Mouse (Mus musculus) 3T3-L1 (cell line): ENCODE measurements around the gene Nme7.
A peak's percentile ranks its signal among the peaks of the same experiment; 100 is the strongest.

Source experiments
- DNase-seq: peaks from one replicate; pipeline ENCODE4 v3.0.0-alpha.2; 2015; ENCODE audit warnings: low read depth, low spot score

Gene Nme7

GRCm38 (mm10) chr1:164319542-164320140 lies 15.7 kb downstream of the Nme7 start:
- no peak for DNase-seq

GRCm38 (mm10) chr1:164320731-164321130 lies 16.8 kb downstream of the Nme7 start:
- DNase-seq: no peak

GRCm38 (mm10) chr1:164321408-164321807 lies 17.5 kb downstream of the Nme7 start:
- DNase-seq: peak; percentile 3

DNA sequence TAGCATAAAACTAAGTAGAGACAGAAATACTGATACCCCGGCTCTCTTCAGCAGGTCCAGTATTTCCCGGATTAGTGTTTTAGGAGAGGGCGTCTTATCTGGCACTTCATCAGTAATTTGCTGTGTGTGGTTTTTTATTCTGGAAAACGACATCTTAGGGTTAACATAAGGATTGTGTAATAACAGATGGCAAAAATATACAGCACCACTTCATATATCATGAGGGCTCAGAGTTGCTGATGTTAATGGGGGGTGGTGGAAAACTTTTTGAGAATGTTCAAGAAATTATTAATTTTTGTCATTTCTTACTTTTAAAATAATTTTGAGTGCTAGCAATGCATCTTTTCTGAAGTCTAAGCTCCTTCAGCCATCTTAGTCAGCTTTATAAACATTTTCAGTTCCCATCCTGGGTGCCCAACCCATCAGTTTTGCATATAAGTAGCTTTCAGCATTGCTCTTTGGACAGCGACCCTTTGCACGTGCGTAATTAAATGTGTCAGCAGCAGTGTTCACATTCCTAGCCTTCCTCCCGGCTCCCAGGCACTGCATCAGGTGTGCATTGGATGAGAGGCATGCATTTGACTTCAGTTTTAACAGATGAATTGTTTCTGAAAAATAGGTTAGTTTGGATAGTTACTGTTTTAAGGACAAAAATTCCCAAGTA lies 19.2 kb downstream of the Nme7 start:
- DNase-seq: no peak

GRCm38 (mm10) chr1:164324221-164324620 lies 20.3 kb downstream of the Nme7 start:
- no peak for DNase-seq

- no peak for DNase-seq
These were observed 21.0 kb downstream of the Nme7 start for GRCm38 (mm10) chr1:164324878-164325277.

- no peak for DNase-seq
These were observed 22.8 kb downstream of the Nme7 start for GRCm38 (mm10) chr1:164326600-164327155.

- no peak for DNase-seq
These were observed 23.8 kb downstream of the Nme7 start for GRCm38 (mm10) chr1:164327764-164328163.

DNA sequence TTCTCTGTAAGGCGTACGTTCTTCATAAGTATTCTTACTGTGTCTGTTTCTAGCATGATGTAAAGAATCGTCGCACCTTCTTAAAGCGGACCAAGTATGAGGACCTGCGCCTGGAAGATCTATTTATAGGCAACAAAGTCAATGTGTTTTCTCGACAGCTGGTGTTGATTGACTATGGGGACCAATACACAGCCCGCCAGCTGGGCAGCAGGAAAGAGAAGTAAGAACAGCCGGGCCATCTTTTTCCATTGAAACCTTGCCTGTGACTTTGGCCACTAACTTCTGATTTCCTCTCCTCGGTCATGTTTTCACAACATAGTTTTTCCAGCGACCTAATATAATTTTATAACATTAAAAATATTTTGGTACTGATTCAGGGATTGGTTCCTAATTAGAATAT lies 28.6 kb downstream of the Nme7 start:
- DNase-seq: no peak

GRCm38 (mm10) chr1:164335435-164335834 lies 31.5 kb downstream of the Nme7 start:
- no peak for DNase-seq

- no peak for DNase-seq
These were observed 31.9 kb downstream of the Nme7 start for GRCm38 (mm10) chr1:164335846-164336245.

- DNase-seq: peak; percentile 40
These were observed 38.2 kb downstream of the Nme7 start for GRCm38 (mm10) chr1:164342161-164342560.

DNA sequence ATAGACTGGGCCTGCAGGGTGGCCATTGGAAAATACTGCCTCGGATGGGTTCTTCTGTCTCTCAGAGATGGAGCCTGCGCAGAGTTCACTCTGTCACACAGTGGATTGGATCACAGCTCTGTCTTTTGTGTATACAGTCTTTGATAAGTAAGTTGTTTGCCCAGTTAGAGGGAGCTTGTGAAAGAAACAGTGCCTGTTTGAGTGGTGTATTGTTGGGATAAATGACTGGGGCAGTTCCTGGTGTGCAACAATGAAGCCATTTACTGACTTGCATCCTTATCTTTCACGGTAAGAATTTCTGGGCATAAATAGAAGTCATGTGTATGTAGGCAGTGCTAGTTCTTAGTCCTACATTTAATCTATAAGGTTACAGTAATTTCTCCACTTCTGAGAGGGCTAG lies 49.5 kb downstream of the Nme7 start:
- DNase-seq: no peak

GRCm38 (mm10) chr1:164357995-164358394 lies 54.1 kb downstream of the Nme7 start:
- no peak for DNase-seq

DNA sequence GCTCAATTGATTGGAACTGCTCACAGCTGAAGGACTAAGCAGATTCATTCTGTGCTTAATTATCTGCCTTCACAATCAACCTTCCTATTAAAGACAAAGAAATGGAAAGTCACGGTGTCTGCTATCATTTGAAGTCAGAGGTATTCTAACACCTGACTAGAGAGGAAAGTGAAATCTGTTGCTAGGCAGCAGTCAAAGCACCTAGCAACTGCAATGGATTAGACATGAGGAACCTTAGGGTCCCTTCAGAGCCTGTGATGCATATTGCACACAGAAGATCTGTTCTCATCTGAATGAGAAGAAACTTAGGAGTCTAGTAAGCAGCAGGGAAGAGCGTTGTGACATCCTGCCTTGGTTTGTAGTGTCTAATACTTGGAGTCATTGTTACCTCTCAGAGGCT lies 58.1 kb downstream of the Nme7 start:
- no peak for DNase-seq

DNA sequence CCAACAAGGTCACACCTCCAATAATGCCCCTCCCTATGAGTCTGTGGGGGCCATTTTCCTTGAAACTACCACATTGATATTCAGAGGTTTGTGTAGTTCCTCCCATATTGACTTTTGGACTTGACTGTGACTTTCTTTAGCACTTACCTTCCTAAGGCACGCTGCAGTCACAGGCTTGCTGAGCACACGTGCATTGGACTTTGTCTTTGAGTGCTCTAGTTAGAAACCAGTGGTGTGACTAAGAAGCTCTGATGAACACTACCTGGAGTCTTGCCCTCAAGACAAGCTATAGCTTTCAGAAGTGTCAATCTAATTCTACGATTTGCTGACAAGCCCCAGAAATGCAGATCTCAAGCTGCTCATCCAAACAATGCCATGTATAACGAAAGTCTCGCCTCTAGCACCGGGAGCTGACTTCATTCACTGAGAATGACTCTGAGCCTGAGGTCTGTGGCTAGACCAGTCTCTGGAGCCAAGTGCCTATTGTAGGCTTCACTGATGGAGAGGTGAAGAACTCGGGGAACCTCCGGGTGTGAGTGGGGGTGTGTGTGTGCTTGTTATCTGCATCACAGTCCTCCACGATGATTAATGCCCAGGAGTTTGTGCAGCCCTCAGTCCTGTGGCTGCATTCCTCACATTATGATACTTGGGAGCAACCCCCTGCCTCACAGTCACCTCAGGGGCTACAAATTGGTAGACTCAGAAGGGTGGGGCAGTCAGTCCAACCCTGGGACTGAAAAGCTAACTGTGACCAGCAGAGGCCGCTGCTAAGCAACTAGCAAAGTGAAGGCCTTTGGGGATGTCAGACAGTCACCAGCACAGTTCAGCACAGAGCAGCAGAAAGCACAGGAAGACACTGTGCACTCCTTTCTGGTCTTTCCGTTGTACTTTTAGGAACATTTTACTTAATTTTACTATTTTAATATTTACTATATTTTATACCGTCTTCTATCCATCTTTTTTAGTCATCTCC lies 62.5 kb downstream of the Nme7 start:
- peak; percentile 84 for DNase-seq

DNA sequence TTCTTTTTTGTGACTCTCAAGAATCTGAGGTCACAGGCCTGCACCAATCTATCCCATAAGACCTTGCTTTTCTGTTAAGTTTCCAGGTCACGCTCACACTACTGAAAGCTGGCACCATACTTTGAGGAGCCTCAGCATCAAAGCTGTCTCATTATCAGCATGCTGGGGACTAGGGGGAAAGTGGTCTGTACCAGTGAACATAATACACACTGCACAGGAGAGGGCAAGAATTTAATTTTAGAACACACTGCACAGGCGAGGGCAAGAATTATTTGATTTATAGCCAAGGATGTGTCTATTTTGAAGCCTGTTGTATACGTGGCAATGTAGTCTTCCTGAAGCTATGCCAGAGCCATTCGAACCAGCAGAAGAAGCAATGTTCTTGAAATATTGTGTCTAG lies 64.2 kb downstream of the Nme7 start:
- DNase-seq: no peak

DNA sequence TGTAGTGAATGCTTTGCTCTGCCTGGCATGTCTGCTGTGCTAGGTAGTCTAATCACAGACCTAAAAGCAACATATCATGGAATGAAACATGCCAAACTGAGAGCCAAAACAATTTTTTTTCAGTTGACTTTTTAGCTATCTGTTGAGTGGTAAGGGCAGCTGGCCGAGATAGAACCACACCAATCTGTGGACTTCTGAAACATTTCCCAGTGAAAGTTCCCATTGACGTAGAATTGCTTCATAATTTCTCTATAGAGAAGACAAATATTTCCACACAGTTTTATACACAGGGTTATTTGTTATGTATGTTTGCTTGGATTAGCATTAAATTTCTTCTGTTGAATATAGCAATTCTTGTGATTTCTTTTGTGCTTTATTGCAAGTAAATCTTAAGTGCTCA lies 65.9 kb downstream of the Nme7 start:
- DNase-seq: no peak

GRCm38 (mm10) chr1:164373029-164373428 lies 69.1 kb downstream of the Nme7 start:
- DNase-seq: no peak

GRCm38 (mm10) chr1:164374020-164374419 lies 70.1 kb downstream of the Nme7 start:
- DNase-seq: no peak

- DNase-seq: no peak
These were observed 71.7 kb downstream of the Nme7 start for GRCm38 (mm10) chr1:164375626-164376025.
